Mouse (Mus musculus) frontal cortex, postnatal 10 days (tissue): ENCODE results near the gene Col5a2.
A peak's percentile ranks its signal among the peaks of the same experiment; 100 is the strongest.
"Not testable (repeated sequence)": the region's sequence is repeated elsewhere in the genome, so short reads cannot be mapped to it uniquely, and the experiment has no call there.

Experiments used
- DNase-seq, 2 experiments: peaks; one replicate each; pipeline ENCODE4 v3.0.0; 2022; ENCODE audit warnings: low spot score in 2 of 2, mixed read lengths in 1 of 2

The Col5a2 gene

DNA sequence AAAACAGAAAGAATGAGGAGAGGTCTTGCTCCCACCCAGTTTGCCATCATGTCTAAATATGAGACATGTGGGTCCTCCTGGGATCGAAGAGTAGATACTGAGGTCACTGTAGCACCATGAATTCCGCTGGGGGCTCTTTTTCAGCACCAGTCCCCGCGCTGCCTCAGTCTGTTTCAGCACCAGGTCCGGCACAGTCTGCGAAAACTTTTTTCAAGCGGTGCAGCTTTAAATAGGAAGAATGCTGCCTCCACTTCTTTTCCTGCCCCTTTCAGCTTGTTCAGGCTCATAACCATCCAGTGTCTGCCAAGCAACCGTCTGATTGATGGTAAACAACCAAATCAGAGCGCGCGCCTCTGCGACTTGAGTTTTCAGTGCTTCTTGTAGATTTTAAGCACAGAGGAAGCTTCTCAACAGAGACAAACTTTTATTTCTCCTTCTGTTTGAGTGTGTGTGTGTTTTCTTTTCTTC lies at the start of gene Col5a2:
Gene Col5a2 (minus strand): TSS at position 418 of the 468 bp plus-strand sequence.
- peak; percentile 6 to 34 for DNase-seq

- no peak for DNase-seq
These were observed 47.4 kb upstream of the Col5a2 start for GRCm38 (mm10) chr1:45550531-45550930.

DNA sequence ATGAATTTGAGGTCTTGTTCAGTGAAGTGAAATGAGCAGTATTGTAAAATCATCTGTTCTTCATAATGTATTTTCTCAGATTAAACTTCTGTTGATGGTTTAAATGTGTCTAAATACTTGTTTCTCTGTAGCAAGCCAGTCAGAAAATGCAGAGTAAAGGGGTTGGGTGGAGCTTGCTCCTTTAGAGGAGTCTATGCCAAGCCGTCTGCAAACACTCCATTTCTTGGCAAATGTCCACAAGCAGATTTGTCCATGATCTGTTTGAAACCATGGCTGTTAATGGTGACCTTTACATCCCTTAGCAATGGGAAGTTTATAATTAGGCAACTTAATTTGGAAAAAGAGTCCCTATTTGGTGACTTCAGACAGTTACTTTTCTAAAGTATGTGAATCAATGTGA lies 38.8 kb upstream of the Col5a2 start:
- DNase-seq, result no peak

DNA sequence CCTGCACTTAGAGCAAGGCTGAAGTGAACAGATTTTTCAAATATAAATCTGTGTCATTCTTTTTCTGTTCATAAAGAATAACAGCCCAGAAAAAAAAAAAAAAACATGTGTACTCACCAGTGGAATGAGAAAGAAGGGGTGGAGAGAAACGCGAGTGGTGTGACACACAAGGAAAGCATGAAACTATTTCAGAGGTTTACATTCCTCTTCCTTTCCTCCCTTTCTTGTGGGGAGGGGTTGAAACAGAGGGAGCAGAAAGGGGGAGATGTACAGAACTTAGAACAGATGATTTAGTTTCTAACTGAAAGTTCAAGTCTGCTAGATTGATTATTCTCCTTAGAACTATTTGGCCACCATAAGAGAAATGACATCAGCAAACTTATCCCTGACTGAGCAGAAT lies 38.1 kb upstream of the Col5a2 start:
- DNase-seq, result no peak

- DNase-seq, result no peak
These were observed 28.4 kb upstream of the Col5a2 start for GRCm38 (mm10) chr1:45531486-45531885.

DNA sequence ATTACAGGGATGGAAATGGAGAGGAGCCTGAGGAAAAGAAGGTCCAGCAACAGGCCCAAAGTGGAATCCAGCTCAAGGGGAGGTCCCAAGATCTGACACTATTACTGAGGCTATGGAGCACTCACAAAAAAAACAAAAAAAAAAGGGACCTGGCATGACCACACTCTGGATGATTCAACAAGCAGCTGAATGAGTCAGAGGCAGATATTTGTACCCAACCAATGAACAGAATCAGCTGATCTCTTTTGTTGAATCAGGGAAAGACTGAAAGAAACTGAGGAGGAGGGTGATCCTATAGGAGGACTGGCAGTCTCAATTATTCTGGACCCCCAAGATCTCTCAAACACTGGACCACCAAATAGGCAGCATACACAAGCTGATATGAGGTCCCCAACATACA lies 24.4 kb upstream of the Col5a2 start:
- DNase-seq, result not testable (repeated sequence)

GRCm38 (mm10) chr1:45523601-45524000 lies 20.5 kb upstream of the Col5a2 start:
- no peak for DNase-seq

GRCm38 (mm10) chr1:45521486-45521885 lies 18.4 kb upstream of the Col5a2 start:
- no peak for DNase-seq

DNA sequence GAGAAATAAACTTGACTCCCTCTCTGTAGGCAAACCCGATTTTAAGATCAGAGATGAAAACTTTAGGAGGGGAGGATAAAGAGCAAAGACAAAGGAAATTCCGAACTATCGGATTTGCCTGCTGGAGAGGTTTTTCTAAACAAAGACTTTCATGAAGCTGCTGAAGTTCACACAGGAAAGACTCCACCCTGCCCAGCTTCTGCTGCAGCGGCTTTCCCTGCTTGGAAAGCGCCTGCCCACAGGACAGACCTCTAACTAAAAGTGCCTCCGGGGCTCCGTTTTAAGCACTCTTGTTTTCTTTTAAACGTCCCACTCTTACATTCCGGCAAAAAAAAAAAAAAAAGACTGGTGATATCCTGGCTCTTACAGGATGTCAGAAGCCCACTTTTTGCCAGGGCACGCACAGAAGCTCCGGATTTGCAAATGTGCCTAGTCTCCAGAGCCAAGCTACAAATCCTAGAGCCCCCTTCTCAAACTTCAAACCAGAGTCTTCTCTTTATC lies 791 bp downstream of the Col5a2 start:
- no peak for DNase-seq

DNA sequence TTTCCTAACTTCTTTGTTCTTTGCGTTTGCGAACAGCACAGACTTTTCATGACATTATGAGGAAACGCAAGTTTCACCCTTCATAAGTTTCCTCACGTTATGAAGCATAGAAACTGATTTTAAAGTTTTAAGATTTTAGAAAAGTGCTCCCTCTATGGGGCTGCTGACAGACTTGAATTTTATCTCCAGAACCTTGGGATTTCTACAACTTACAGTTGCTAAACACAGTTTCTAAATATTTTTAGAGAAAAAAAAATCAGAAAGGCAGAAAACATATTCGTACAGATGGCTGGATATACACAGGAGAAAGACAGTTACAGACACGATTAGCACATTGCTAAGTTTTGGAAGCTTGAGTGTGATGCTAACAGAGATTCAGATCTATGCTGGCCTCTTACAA lies 1.6 kb downstream of the Col5a2 start:
- DNase-seq, result no peak

DNA sequence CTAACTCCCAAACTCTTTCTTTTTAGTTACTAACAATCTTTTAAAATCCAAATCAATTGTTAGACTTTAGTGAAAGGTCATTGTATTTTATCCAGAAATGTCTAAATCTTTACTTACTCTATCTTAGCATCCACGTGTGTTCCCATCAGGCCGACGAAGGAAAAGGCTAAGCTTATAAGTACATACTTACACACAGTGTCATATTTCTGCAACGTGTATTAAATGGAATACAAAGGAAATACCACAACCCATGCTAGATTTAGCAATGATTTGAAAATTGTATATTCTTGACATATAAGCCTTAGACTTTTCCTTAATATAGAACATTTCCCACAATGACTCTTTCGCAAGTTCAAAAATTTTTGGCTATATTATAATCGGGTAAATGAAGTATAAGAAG lies 2.6 kb downstream of the Col5a2 start:
- no peak for DNase-seq

DNA sequence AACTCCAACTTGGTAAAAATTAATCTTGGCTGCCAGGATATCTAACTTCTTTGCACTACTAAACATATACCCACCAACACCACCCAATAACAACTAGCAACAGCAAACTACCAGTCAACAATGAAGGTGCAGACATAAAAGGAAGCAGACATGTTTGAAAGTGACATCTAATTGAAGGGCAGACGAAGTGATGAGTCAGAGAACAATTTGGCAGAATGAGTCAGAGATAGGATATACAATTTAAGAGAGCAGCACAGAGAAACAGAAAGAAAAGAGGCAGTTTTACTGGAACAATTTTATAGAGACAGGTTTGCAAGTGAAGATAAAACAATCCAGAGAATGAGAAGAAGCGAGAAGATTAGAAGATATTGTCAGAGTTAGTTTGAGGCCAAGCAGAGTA lies 8.1 kb downstream of the Col5a2 start:
- DNase-seq, result no peak

DNA sequence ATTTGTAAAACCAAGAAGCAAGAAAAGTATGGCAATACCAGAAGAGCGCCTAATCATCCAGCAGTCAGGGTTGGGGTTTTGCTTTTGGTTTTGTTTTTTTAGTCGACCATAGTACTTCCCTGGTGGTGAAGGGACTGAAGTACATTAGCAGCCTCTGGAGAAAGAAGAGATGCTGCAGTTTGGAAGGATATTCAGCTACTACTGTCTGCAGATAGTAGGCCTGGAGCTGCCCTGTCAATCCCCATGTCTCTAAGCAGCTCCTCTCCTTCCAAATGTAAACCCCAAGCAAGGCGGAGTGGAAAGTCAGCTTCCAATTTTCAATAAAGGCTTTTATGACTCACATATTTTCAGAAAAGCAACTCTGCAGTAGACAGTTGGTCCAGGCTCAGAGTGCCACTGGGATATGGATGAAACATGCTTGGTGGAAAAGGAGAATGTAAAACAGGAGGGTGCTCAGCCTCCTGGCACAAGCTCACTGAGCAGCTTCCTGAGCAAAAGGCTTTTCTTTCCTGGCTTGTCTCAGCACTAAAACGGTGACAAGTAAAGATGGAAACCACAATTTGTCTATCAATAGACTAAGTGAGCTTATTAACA lies 10.9 kb downstream of the Col5a2 start:
- no peak for DNase-seq

GRCm38 (mm10) chr1:45490451-45490850 lies 12.6 kb downstream of the Col5a2 start:
- DNase-seq, result no peak

GRCm38 (mm10) chr1:45488291-45488690 lies 14.8 kb downstream of the Col5a2 start:
- DNase-seq, result no peak

DNA sequence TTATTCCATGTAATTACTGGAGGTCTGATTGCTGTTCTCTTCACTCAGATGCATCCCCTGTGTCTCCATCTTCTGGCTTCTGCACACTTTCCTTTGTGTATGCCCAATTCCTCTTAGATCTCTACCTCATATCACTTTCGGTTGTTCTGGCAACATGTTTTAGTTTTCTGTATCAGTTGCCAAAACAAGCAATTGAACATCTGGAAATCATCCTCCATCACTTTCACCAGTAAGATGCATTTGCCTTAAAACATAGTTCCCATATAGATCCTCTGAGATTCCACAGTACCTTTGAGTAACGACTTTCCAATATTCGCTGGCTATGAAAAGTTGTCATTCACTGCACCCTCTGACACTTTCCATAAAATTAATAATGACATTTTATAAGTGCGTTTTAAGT lies 20.1 kb downstream of the Col5a2 start:
- no peak for DNase-seq

DNA sequence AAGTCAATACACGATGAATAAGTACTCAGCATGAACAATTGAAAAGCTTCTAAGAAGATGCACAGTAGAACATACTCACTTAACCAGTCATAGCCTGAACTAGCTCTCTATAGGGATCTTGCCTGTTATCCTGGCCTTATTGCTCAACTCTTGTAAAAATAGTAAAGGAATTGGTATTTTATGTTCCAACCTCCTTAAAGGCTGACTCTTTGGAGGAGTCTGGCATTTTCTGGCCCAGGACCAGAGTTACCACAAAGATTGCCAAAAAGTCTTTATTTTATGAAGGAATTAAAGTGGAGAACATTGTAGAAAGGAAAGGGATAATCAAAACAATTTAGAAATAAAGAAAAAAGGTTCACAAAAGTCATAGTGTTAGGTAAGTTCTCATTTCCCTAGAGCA lies 21.2 kb downstream of the Col5a2 start:
- DNase-seq, result no peak

GRCm38 (mm10) chr1:45479087-45479486 lies 24.0 kb downstream of the Col5a2 start:
- no peak for DNase-seq

DNA sequence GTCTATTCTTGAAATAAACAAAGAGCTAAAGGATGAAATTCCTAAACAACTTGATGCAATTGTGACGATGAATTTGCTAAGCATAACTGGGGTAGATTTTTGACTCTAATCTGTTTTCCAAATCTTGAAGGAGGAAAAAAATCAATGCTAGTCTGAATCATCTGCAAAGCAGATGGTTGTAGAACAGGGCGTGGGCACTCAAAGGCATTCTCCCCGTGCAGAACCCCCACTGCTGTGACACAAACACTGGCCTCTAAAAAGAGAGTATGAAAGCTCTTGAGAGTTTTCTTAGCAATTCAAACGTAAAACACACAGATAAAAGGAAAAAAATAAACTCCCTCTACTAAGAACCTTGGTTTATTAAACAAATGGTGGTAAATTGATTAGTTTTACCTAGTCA lies 30.3 kb downstream of the Col5a2 start:
- DNase-seq, result no peak

DNA sequence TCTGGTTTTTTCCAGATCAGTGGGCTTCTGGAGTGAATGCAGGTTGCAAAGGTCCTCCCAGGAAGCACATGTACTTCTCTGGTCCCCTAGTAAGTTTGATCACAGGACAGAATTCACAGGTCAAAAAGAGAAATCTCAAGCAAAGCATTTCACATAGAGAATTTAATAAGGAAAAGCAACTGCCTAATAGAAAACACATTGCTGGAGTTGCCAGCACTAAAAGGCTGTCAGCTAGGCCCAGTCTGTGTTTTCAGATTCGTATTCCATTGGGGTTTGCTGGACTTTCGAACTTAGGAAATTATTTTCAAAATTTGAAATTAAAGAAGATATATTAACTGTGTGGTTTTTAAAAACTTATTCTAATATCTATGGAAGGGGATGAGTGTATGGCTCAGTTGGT lies 42.3 kb downstream of the Col5a2 start:
- no peak for DNase-seq

GRCm38 (mm10) chr1:45455763-45456162 lies 47.3 kb downstream of the Col5a2 start:
- no peak for DNase-seq

- no peak for DNase-seq
These were observed 54.2 kb downstream of the Col5a2 start for GRCm38 (mm10) chr1:45448856-45449255.

- DNase-seq, result peak; percentile 5 to 9
These were observed 71.2 kb downstream of the Col5a2 start for GRCm38 (mm10) chr1:45431922-45432321.

DNA sequence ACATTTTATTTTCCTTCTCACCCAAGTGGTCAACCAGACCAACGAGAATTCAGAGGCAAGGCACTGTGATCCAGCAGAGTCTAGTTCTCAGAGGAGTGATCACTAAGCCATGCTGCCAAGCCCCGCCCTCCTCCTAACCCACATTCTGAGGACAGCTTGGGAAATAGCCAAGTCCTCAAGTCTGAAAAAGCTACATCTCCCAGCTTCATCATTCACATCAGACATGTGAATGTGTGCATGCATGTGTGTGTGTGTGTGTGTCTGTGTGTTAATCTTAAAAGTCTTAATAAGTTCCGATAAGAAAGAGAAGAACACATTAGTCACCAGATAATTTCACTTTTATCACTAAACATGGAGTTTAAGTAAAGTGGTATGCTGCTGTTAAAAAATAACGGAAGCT lies 72.6 kb downstream of the Col5a2 start:
- no peak for DNase-seq
